Mouse (Mus musculus): ENCODE results near the gene Cd300lf. TPM values are rescaled to one million over a fixed set of nuclear protein-coding genes. Genes with fewer than 3 reads are reported as not detected.

The Cd300lf gene
- polyA plus RNA-seq, 1 experiment: 2.9 TPM

- TF ChIP-seq CTCF (IDR thresholded peaks at IDR 0.05; ENCODE audit: low read depth, low read length): no peak
- no peak for TF ChIP-seq POLR2A (IDR thresholded peaks at IDR 0.05; ENCODE audit: borderline replicate concordance, low read depth, low read length)
- H3K4me3 ChIP-seq (ENCODE audit: insufficient read depth, low read length): no peak overlapping the region
Observed at GRCm38 (mm10) chr11:115082196-115082595, 51.6 kb downstream of the Cd300lf start.

GRCm38 (mm10) chr11:115081373-115081772 is 52.4 kb downstream of the Cd300lf start:
- TF ChIP-seq POLR2A (IDR thresholded peaks at IDR 0.05; ENCODE audit: borderline replicate concordance, low read depth, low read length) (no peak), CTCF (IDR thresholded peaks at IDR 0.05; ENCODE audit: low read depth, low read length) (no peak)
- Histone ChIP-seq H3K27ac (ENCODE audit: insufficient read depth, low read depth, low read length) (no peak overlapping the region), H3K4me1 (ENCODE audit: control insufficient read depth, insufficient read depth, low read length) (peaks cover 11% of the 10 kb centered on the region), H3K4me3 (ENCODE audit: insufficient read depth, low read length) (no peak overlapping the region)

More at GRCm38 (mm10) chr11:115082196-115082595, 51.6 kb downstream of the Cd300lf start:
- no peak overlapping the region for H3K27ac ChIP-seq (ENCODE audit: insufficient read depth, low read depth, low read length)
- peaks cover 11% of the 10 kb centered on the region for H3K4me1 ChIP-seq (ENCODE audit: control insufficient read depth, insufficient read depth, low read length)

- H3K4me3 ChIP-seq (ENCODE audit: insufficient read depth, low read length): no peak overlapping the region
- H3K4me1 ChIP-seq (ENCODE audit: control insufficient read depth, insufficient read depth, low read length): peaks cover 11% of the 10 kb centered on the region
Observed at GRCm38 (mm10) chr11:115080886-115081285, 52.9 kb downstream of the Cd300lf start.

GRCm38 (mm10) chr11:115078680-115079079 is 55.1 kb downstream of the Cd300lf start:
- TF ChIP-seq CTCF (IDR thresholded peaks at IDR 0.05; ENCODE audit: low read depth, low read length) (no peak), POLR2A (IDR thresholded peaks at IDR 0.05; ENCODE audit: borderline replicate concordance, low read depth, low read length) (no peak)
- Histone ChIP-seq H3K27ac (ENCODE audit: insufficient read depth, low read depth, low read length) (no peak overlapping the region), H3K4me1 (ENCODE audit: control insufficient read depth, insufficient read depth, low read length) (peaks cover 20% of the 10 kb centered on the region), H3K4me3 (ENCODE audit: insufficient read depth, low read length) (no peak overlapping the region)

More at GRCm38 (mm10) chr11:115080886-115081285, 52.9 kb downstream of the Cd300lf start:
- TF ChIP-seq POLR2A (IDR thresholded peaks at IDR 0.05; ENCODE audit: borderline replicate concordance, low read depth, low read length) (no peak), CTCF (IDR thresholded peaks at IDR 0.05; ENCODE audit: low read depth, low read length) (peak; percentile 62)
- H3K27ac ChIP-seq (ENCODE audit: insufficient read depth, low read depth, low read length): no peak overlapping the region

- peaks cover 29% of the 10 kb centered on the region for H3K4me1 ChIP-seq (ENCODE audit: control insufficient read depth, insufficient read depth, low read length)
- TF ChIP-seq POLR2A (IDR thresholded peaks at IDR 0.05; ENCODE audit: borderline replicate concordance, low read depth, low read length): no peak
- TF ChIP-seq CTCF (IDR thresholded peaks at IDR 0.05; ENCODE audit: low read depth, low read length): no peak
Observed at GRCm38 (mm10) chr11:115077436-115077835, 56.4 kb downstream of the Cd300lf start.

GRCm38 (mm10) chr11:115075859-115076258 is 57.9 kb downstream of the Cd300lf start:
- TF ChIP-seq CTCF (IDR thresholded peaks at IDR 0.05; ENCODE audit: low read depth, low read length): no peak
- no peak for TF ChIP-seq POLR2A (IDR thresholded peaks at IDR 0.05; ENCODE audit: borderline replicate concordance, low read depth, low read length)
- no peak overlapping the region for H3K27ac ChIP-seq (ENCODE audit: insufficient read depth, low read depth, low read length)
- H3K4me3 ChIP-seq (ENCODE audit: insufficient read depth, low read length): no peak overlapping the region
- peaks cover 34% of the 10 kb centered on the region for H3K4me1 ChIP-seq (ENCODE audit: control insufficient read depth, insufficient read depth, low read length)

More at GRCm38 (mm10) chr11:115077436-115077835, 56.4 kb downstream of the Cd300lf start:
- Histone ChIP-seq H3K4me3 (ENCODE audit: insufficient read depth, low read length) (no peak overlapping the region), H3K27ac (ENCODE audit: insufficient read depth, low read depth, low read length) (no peak overlapping the region)

- Histone ChIP-seq H3K4me3 (ENCODE audit: insufficient read depth, low read length) (no peak overlapping the region), H3K27ac (ENCODE audit: insufficient read depth, low read depth, low read length) (no peak overlapping the region), H3K4me1 (ENCODE audit: control insufficient read depth, insufficient read depth, low read length) (peaks cover 36% of the 10 kb centered on the region)
- TF ChIP-seq POLR2A (IDR thresholded peaks at IDR 0.05; ENCODE audit: borderline replicate concordance, low read depth, low read length) (no peak), CTCF (IDR thresholded peaks at IDR 0.05; ENCODE audit: low read depth, low read length) (no peak)
Observed at GRCm38 (mm10) chr11:115075407-115075806, 58.4 kb downstream of the Cd300lf start.

GRCm38 (mm10) chr11:115073002-115073401 is 60.8 kb downstream of the Cd300lf start:
- no peak overlapping the region for H3K4me3 ChIP-seq (ENCODE audit: insufficient read depth, low read length)
- TF ChIP-seq POLR2A (IDR thresholded peaks at IDR 0.05; ENCODE audit: borderline replicate concordance, low read depth, low read length) (no peak), CTCF (IDR thresholded peaks at IDR 0.05; ENCODE audit: low read depth, low read length) (no peak)
- peaks cover 37% of the 10 kb centered on the region for H3K4me1 ChIP-seq (ENCODE audit: control insufficient read depth, insufficient read depth, low read length)
- H3K27ac ChIP-seq (ENCODE audit: insufficient read depth, low read depth, low read length): peak overlapping the region; percentile 68

- peaks cover 45% of the 10 kb centered on the region for H3K4me1 ChIP-seq (ENCODE audit: control insufficient read depth, insufficient read depth, low read length)
- peak overlapping the region; percentile 95 for H3K27ac ChIP-seq (ENCODE audit: insufficient read depth, low read depth, low read length)
- peak overlapping the region; percentile 26 for H3K4me3 ChIP-seq (ENCODE audit: insufficient read depth, low read length)
- no peak for TF ChIP-seq POLR2A (IDR thresholded peaks at IDR 0.05; ENCODE audit: borderline replicate concordance, low read depth, low read length)
- no peak for TF ChIP-seq CTCF (IDR thresholded peaks at IDR 0.05; ENCODE audit: low read depth, low read length)
Observed at GRCm38 (mm10) chr11:115071631-115072294, 62.0 kb downstream of the Cd300lf start.

- no peak for TF ChIP-seq POLR2A (IDR thresholded peaks at IDR 0.05; ENCODE audit: borderline replicate concordance, low read depth, low read length)
- TF ChIP-seq CTCF (IDR thresholded peaks at IDR 0.05; ENCODE audit: low read depth, low read length): no peak
- Histone ChIP-seq H3K4me1 (ENCODE audit: control insufficient read depth, insufficient read depth, low read length) (peaks cover 49% of the 10 kb centered on the region), H3K27ac (ENCODE audit: insufficient read depth, low read depth, low read length) (peak overlapping the region; percentile 95), H3K4me3 (ENCODE audit: insufficient read depth, low read length) (peak overlapping the region; percentile 26)
Observed at GRCm38 (mm10) chr11:115071015-115071551, 62.7 kb downstream of the Cd300lf start.
